Mouse (Mus musculus) embryonic facial prominence, embryonic 13.5 days (tissue): ENCODE measurements around the gene Pan3. TPM values are rescaled to one million over a fixed set of nuclear protein-coding genes. Genes with fewer than 3 reads are reported as not detected.

Source experiments
- ATAC-seq: fragments of 200-750 bp; cut with Nextera tagmentation; 2 replicates; pipeline ENCODE4 v1.8.0; 2017; ENCODE audit warnings: low read depth; ENCODE audit not compliant: insufficient number of reproducible peaks, insufficient read depth, low FRiP score, low TSS enrichment
- H3K27ac ChIP-seq: fragments of 300-500 bp; sonication (generic); 2 replicates; pipeline ENCODE4 v1.5.1; 2015; ENCODE audit warnings: moderate library complexity, mild to moderate bottlenecking, inconsistent platforms
- H3K27me3 ChIP-seq: fragments of 300-500 bp; sonication (generic); 2 replicates; pipeline ENCODE4 v1.6.1; 2015; ENCODE audit warnings: mild to moderate bottlenecking, inconsistent platforms
- H3K36me3 ChIP-seq: fragments of 300-500 bp; sonication (generic); 2 replicates; pipeline ENCODE4 v1.6.1; 2015; ENCODE audit warnings: mild to moderate bottlenecking, inconsistent platforms
- H3K4me1 ChIP-seq: fragments of 300-500 bp; sonication (generic); 2 replicates; pipeline ENCODE4 v1.6.1; 2015; ENCODE audit warnings: inconsistent platforms
- H3K4me2 ChIP-seq: fragments of 300-500 bp; sonication (generic); 2 replicates; pipeline ENCODE4 v1.6.1; 2015; ENCODE audit warnings: moderate library complexity, mild to moderate bottlenecking, inconsistent platforms
- H3K4me3 ChIP-seq: fragments of 300-500 bp; sonication (generic); 2 replicates; pipeline ENCODE4 v1.5.1; 2015; ENCODE audit warnings: mild to moderate bottlenecking, inconsistent platforms
- H3K9ac ChIP-seq: fragments of 300-500 bp; sonication (generic); 2 replicates; pipeline ENCODE4 v1.6.1; 2015; ENCODE audit warnings: mild to moderate bottlenecking, inconsistent platforms
- H3K9me3 ChIP-seq: fragments of 300-500 bp; sonication (generic); 2 replicates; pipeline ENCODE4 v1.6.1; 2016; ENCODE audit warnings: inconsistent platforms
- WGBS: fragments of 180-500 bp; shearing (Covaris S2); methylation state at CpG from one replicate; pipeline ENCODE4 v1.1.7; 2015; ENCODE audit warnings: mixed read lengths; 5-methylcytosine and 5-hydroxymethylcytosine counted together
- polyA plus RNA-seq: library from polyadenylated mRNA; unstranded; fragments of >200 nt; fragmentation: Nextera tagmentation; extraction: Ambion mirVana; gene quantifications from 2 replicates; pipeline ENCODE4 v1.2.1, GENCODE M21; 2015

The Pan3 gene
- polyA plus RNA-seq, 1 experiment from 2014 or later: 72.7 TPM

DNA sequence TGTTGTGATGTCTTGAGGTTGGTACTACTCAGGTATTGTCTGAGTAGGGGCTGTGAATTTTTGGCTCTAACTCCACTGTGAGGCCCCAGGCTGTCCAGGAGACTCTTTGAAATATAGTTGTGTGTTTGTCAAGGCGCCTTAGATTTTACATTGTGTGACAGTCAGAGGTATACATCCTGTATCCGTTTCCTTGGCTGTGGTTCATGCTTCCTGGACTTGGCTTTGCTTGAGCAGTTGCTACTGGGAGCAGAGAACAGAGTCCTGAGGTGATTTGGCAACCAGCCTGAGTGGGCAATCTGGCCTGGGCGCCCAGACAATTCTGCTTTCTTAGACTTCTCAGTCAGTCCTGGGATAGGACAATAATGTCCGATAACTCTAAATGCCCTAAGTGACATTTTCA, 5.3 kb downstream of the Pan3 start:
- WGBS: 63% methylated on average over 4 of the region's 4 CpGs
- no peak overlapping the region for H3K4me3 ChIP-seq
- no peaks in the 10 kb centered on the region for H3K27me3 ChIP-seq
- ATAC-seq: no peak
- no peak overlapping the region for H3K4me2 ChIP-seq
- no peaks in the 10 kb centered on the region for H3K36me3 ChIP-seq
- no peak overlapping the region for H3K9ac ChIP-seq
- H3K9me3 ChIP-seq: no peaks in the 10 kb centered on the region
- no peak overlapping the region for H3K27ac ChIP-seq
- H3K4me1 ChIP-seq: peaks cover 40% of the 10 kb centered on the region

DNA sequence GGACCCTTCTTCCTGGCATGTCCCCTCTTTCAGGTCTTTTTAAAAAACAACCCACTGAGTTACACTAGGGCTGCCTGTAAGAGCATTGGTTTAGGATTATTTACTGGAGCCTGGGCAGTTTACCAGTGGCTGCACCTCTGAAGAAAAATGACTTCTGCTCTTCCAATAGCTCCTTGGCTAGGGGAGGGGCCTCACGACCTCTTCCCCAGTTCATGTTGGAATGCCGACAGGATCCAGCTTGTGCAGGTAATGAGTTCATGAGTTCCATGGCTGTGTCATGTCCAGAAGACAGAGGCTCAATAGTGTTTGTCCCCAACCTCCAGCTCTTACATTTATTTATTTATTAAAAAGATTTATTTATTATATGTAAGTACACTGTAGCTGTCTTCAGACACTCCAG, 5.8 kb downstream of the Pan3 start:
- Histone ChIP-seq H3K36me3 (no peaks in the 10 kb centered on the region), H3K27me3 (no peaks in the 10 kb centered on the region), H3K9me3 (no peaks in the 10 kb centered on the region), H3K9ac (no peak overlapping the region), H3K4me3 (no peak overlapping the region), H3K4me1 (peaks cover 40% of the 10 kb centered on the region), H3K27ac (no peak overlapping the region), H3K4me2 (no peak overlapping the region)
- no peak for ATAC-seq
- WGBS: 68% methylated on average over 2 of the region's 2 CpGs

DNA sequence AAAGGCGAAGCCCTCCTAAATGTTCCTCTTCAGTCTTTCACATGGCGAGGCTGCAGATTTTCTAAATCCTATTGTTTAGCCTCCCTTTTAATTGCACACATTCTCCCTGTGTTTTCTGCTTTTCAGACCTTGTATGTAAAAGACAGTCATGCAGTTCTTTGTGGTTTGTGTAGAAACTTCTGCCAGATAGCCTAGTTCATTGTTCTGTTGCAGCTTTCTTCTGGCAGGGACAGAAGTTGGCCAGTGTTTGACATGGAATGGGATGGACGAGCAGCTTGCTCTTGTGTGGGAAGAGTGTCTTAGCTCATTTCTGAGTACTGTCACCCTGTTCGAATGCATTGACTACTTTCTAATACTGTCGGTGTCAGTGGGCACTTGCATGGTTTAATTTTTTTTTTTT, 6.5 kb downstream of the Pan3 start:
- H3K27me3 ChIP-seq: no peaks in the 10 kb centered on the region
- no peak overlapping the region for H3K4me3 ChIP-seq
- no peak overlapping the region for H3K9ac ChIP-seq
- no peaks in the 10 kb centered on the region for H3K36me3 ChIP-seq
- no peaks in the 10 kb centered on the region for H3K9me3 ChIP-seq
- H3K4me2 ChIP-seq: no peak overlapping the region
- H3K4me1 ChIP-seq: peaks cover 40% of the 10 kb centered on the region
- no peak overlapping the region for H3K27ac ChIP-seq
- 83% methylated on average over 5 of the region's 5 CpGs for WGBS
- no peak for ATAC-seq

DNA sequence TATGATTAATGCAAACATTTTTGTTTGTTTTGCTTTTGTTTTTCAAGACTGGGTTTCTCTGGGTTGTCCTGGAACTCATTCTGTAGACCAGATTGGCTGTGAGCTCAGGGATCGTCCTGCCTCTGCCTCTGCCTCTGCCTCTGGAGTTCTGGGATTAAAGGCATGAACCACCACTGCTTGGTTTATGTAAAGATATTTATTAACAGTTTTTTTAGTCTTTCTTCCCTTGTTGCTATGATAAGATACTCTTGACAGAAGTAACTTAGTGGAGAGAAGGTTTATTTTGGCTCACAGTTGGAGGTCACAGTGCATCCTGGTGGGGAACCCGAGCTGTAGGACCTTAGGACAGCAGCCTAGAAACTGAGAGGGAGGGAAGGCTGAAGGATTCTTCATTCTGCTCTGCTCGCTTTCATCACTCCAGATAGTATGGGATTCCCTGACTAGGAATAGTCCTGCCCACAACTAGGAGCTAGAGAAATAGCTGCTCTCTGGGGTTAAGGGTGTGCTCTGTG, 11.1 kb downstream of the Pan3 start:
- Histone ChIP-seq H3K27me3 (no peaks in the 10 kb centered on the region), H3K4me3 (no peak overlapping the region), H3K4me2 (no peak overlapping the region), H3K9me3 (no peaks in the 10 kb centered on the region), H3K27ac (no peak overlapping the region), H3K36me3 (no peaks in the 10 kb centered on the region), H3K4me1 (peaks cover 17% of the 10 kb centered on the region), H3K9ac (no peak overlapping the region)
- ATAC-seq: no peak
- WGBS: 78% methylated on average over 3 of the region's 3 CpGs

DNA sequence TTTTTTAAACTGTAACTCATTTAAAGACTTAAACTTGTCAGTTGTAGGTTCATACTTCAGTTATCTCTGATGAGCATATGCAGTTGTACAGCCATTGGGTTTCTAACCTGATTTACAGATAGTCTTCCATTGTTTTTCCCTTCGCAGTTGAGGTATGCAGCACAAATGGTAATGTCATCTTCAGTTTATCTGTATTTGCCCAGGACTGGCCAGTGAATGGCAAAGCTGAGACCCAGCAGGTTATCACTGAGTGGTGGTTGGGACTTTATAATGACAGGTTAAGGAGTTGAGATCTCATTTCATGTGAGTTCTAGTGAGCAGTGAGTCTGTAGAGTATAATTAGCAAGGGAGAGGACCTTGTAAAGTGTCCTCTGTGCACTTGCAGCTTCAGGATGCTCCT, 12.0 kb downstream of the Pan3 start:
- Histone ChIP-seq H3K9ac (no peak overlapping the region), H3K9me3 (no peaks in the 10 kb centered on the region), H3K36me3 (no peaks in the 10 kb centered on the region), H3K27ac (no peak overlapping the region), H3K4me3 (no peak overlapping the region), H3K27me3 (no peaks in the 10 kb centered on the region), H3K4me1 (peaks cover 13% of the 10 kb centered on the region; the same call in 1 of the 2 replicates), H3K4me2 (no peak overlapping the region)
- no peak for ATAC-seq
- 83% methylated on average over 1 of the region's 1 CpGs for WGBS

DNA sequence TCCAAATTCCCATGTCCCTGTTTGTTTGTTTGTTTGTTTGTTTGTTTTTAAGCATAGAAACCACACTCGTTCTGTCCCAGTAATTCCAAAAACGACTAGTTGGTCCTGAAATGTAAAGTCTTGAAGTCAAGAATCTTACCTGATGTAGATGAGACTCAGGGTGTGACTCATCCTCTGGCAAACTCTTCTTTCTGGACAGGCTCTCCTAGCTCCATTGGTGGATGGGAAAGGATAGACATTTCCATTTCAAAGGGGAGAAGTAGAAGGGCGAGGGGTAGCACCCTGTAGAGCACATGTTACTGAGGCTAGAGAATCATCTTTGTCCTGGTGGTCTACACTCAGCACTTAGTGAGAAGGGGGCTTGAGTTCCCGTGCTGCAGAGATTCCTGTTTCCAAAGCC, 12.8 kb downstream of the Pan3 start:
- Histone ChIP-seq H3K36me3 (no peaks in the 10 kb centered on the region), H3K27ac (no peak overlapping the region), H3K4me3 (no peak overlapping the region), H3K9me3 (no peaks in the 10 kb centered on the region), H3K4me2 (no peak overlapping the region), H3K4me1 (peaks cover 8% of the 10 kb centered on the region; the same call in 1 of the 2 replicates), H3K27me3 (no peaks in the 10 kb centered on the region), H3K9ac (no peak overlapping the region)
- ATAC-seq: no peak
- 73% methylated on average over 4 of the region's 4 CpGs for WGBS

DNA sequence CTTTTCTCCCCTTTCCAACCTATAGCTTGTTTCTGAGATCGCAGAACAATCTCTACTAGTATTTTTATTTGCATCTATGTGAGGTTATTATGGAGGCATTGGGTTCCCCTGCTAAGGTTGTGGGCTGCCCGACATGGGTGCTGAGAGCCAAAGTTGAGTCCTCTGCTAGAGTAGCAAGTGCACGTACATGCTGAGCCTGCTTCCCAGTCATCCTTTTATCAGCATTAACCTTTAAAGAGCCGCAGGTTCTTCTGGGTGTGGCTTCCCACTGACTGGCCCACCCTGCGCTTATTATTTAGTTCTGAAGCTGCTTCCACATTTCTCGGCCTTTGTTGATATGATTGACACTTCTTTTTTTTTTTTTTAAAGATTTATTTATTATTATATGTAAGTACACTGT, 14.3 kb downstream of the Pan3 start:
- H3K4me2 ChIP-seq: no peak overlapping the region
- no peaks in the 10 kb centered on the region for H3K9me3 ChIP-seq
- peaks cover 15% of the 10 kb centered on the region for H3K4me1 ChIP-seq
- H3K36me3 ChIP-seq: no peaks in the 10 kb centered on the region
- H3K9ac ChIP-seq: no peak overlapping the region
- no peak overlapping the region for H3K4me3 ChIP-seq
- H3K27me3 ChIP-seq: no peaks in the 10 kb centered on the region
- no peak overlapping the region for H3K27ac ChIP-seq
- no peak for ATAC-seq
- WGBS: 90% methylated on average over 6 of the region's 6 CpGs

DNA sequence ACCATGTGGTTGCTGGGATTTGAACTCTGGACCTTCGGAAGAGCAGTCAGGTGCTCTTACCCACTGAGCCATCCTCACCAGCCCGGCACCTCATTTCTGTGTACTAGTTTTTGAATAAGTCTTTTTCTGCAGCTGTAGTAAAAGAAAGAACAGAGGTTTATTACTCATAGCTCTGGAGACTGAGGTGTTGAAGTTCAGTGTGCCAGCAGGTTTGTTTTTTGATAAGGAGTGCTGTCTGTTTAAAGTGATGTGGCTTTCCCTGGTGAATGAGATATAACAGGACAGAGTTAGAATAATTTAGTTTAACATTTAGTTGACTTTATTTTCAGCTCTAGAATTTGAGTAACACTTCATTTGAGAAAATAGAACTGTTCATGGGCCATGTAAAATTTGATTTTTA, 14.8 kb downstream of the Pan3 start:
- Histone ChIP-seq H3K4me2 (no peak overlapping the region), H3K36me3 (no peaks in the 10 kb centered on the region), H3K9me3 (no peaks in the 10 kb centered on the region), H3K27me3 (no peaks in the 10 kb centered on the region), H3K9ac (no peak overlapping the region), H3K27ac (no peak overlapping the region), H3K4me1 (peaks cover 18% of the 10 kb centered on the region), H3K4me3 (no peak overlapping the region)
- 89% methylated on average over 2 of the region's 2 CpGs for WGBS
- no peak for ATAC-seq

DNA sequence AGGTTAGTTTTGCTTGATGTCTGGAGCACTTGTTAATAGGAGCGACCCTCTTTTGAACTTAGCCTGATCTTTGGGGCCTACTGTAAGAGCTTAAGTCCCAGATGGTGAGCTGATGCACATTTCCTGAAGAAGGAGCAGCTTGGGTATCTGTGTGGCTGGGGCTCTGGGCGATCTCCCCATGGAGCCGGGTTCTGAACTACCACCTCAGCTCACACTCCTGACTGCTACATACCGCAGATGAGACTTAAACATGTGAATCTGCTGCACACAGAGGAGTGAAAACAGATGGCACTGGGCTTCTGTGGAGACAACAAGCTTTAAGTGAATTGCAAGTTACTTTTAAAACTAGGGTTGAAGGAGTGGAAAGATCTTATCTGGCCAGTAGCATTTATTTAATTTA, 15.3 kb downstream of the Pan3 start:
- Histone ChIP-seq H3K27ac (no peak overlapping the region), H3K9me3 (no peaks in the 10 kb centered on the region), H3K27me3 (no peaks in the 10 kb centered on the region), H3K9ac (no peak overlapping the region), H3K36me3 (no peaks in the 10 kb centered on the region), H3K4me1 (peaks cover 18% of the 10 kb centered on the region), H3K4me3 (no peak overlapping the region), H3K4me2 (no peak overlapping the region)
- ATAC-seq: no peak
- WGBS: 56% methylated on average over 4 of the region's 4 CpGs

DNA sequence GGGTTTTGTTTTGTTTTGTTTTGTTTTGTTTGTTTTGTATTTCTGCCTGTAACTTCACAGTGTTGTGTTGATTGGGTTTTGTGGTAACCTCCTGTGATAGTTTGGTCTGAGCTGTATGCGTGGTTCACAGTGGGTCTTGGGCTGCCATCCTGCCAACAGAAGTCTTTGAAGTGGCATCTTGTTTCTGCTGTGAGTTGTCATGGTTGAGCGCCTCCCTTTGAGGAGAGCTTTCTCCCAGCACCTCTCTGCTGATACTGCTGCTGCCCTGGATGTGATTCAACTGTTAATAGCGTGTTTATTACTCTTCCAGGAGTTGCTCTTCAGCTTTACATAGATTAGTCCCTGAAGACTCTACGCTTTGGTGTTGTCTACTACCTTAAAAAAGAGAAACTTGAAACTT, 18.6 kb downstream of the Pan3 start:
- WGBS: 50% methylated on average over 4 of the region's 4 CpGs

DNA sequence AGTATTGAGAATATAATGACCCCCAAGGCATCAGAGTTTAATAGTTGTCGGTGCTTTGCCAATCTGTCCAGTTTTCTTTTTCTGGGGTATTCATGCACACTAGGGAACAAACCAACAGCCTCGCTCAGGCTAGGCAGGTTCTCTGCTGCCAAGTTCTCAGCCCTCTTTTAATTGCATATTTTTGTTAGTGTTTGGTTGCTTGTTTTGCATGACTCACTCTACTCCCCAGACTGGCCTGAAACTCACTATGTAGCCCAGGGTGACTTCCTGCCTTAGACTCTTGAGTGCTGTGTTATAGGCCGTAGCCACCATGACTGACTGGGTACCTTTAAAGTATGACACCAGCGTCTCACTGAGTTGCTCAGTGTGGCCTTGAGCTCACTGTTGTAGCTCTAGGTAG, 19.0 kb downstream of the Pan3 start:
- Histone ChIP-seq H3K9me3 (no peaks in the 10 kb centered on the region), H3K27ac (no peak overlapping the region), H3K4me1 (peaks cover 18% of the 10 kb centered on the region), H3K9ac (no peak overlapping the region), H3K4me3 (no peak overlapping the region), H3K36me3 (peaks cover 11% of the 10 kb centered on the region; the same call in 1 of the 2 replicates), H3K27me3 (no peaks in the 10 kb centered on the region), H3K4me2 (no peak overlapping the region)
- no peak for ATAC-seq
- WGBS: 75% methylated on average over 4 of the region's 4 CpGs

More for the DNA sequence above, 18.6 kb downstream of the Pan3 start:
- Histone ChIP-seq H3K9ac (no peak overlapping the region), H3K4me1 (peaks cover 18% of the 10 kb centered on the region), H3K4me3 (no peak overlapping the region), H3K9me3 (no peaks in the 10 kb centered on the region), H3K36me3 (peaks cover 11% of the 10 kb centered on the region; the same call in 1 of the 2 replicates), H3K4me2 (no peak overlapping the region), H3K27ac (no peak overlapping the region), H3K27me3 (no peaks in the 10 kb centered on the region)
- no peak for ATAC-seq

DNA sequence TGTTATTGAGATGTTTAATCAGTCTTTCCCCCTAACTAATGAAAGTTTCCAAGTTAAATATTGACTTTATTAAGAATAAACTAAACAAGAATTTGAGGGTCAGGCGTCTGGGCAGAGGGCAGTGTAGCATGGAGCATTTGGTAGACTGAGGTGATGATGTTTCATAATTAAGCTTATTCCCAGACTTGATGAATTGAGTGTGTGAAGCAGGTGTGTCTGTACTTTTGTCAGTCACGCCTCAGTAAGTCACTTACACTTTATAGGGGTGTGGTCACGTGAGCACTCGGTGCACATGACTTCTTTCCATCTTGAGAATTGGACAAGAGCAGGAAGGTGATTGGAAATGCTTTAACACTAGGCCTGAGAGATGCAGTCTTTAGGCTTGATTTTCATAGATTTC, 26.5 kb downstream of the Pan3 start:
- Histone ChIP-seq H3K9me3 (no peaks in the 10 kb centered on the region), H3K4me1 (no peaks in the 10 kb centered on the region), H3K27ac (no peak overlapping the region), H3K4me2 (no peak overlapping the region), H3K9ac (no peak overlapping the region), H3K27me3 (no peaks in the 10 kb centered on the region), H3K36me3 (peaks cover 27% of the 10 kb centered on the region), H3K4me3 (no peak overlapping the region)
- 89% methylated on average over 4 of the region's 4 CpGs for WGBS
- no peak for ATAC-seq
